Mouse (Mus musculus) cerebellum, adult 2 months (tissue): ENCODE measurements around the gene Cry2.

ENCODE experiments used
- CTCF ChIP-seq: fragments of 200-500 bp; IDR thresholded peaks from 2 replicates; pipeline ENCODE4 v1.5.1; 2011; ENCODE audit warnings: low read depth, mild to moderate bottlenecking, control low read depth, low read length, moderate library complexity, borderline replicate concordance; ENCODE audit not compliant: insufficient read depth
- POLR2A ChIP-seq: fragments of 200-500 bp; IDR thresholded peaks from 2 replicates; pipeline ENCODE4 v1.6.1; 2011; ENCODE audit warnings: low read length, control low read depth, borderline replicate concordance; ENCODE audit not compliant: insufficient read depth

DNA sequence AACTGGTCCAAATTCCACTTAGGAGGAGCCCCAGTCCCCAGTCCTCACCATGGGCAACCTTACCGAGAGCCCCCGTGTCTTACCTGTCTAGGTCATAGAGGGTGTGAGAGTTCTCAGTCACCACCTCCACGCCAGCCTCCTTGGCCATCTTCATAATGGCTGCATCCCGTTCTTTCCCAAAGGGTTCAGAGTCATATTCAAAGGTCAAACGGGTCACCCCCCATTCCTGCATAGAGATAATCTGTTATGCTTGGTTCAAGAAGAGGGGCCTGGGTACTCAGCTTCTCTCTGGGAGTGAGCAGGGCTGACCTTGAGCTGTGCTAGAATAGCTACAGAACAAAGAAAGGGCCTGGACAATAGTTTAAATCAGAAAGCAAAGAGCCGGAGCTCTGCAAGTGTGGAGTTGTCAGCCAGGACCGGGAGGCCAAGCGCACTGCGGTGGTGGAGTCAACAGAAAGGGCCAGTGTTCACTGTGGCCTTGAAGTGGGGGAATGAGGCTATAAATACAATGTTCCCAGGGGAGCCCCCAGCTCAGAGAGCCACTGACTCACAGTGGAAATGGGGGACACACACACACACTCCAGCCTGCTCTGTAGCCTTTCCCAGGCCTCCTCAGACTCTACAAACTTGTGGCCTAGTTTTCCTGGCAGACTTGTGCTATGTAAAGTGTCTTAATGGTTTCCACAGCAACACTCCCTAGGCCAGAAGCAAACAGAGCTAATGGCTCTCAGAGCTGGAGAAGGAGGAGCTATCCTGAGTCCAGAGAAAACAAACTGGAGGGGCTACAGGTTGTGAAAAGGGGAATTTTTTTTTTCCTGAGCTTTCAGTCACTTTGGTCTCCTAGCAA, 9.2 kb downstream of the Cry2 start:
- no peak for TF ChIP-seq POLR2A
- no peak for TF ChIP-seq CTCF
